Mouse (Mus musculus) kidney, adult 8-10 months (tissue): ENCODE results near the gene Hspbap1.

Source experiments
- DNase-seq, 2 experiments: peaks; one replicate each; pipeline ENCODE4 v3.0.0; 2022

Hspbap1 gene

GRCm38 (mm10) chr16:35806973-35807662 is 36.9 kb downstream of the Hspbap1 start:
- no peak for DNase-seq

- DNase-seq: peak; percentile 34 to 62
Observed at GRCm38 (mm10) chr16:35807663-35807992, 37.5 kb downstream of the Hspbap1 start.

GRCm38 (mm10) chr16:35808838-35809237 is 38.7 kb downstream of the Hspbap1 start:
- DNase-seq: no peak

GRCm38 (mm10) chr16:35813119-35813518 is 42.9 kb downstream of the Hspbap1 start:
- no peak for DNase-seq

GRCm38 (mm10) chr16:35817255-35818089 is 47.3 kb downstream of the Hspbap1 start:
- DNase-seq: peak; percentile 67 to 89

GRCm38 (mm10) chr16:35829999-35830398 is 59.8 kb downstream of the Hspbap1 start:
- DNase-seq: no peak

GRCm38 (mm10) chr16:35832926-35833325 is 62.8 kb downstream of the Hspbap1 start:
- no peak for DNase-seq

GRCm38 (mm10) chr16:35834653-35835052 is 64.5 kb downstream of the Hspbap1 start:
- no peak for DNase-seq

GRCm38 (mm10) chr16:35839680-35840079 is 69.5 kb downstream of the Hspbap1 start:
- peak; percentile 52 to 58 for DNase-seq

GRCm38 (mm10) chr16:35847138-35847537 is 77.0 kb downstream of the Hspbap1 start:
- no peak for DNase-seq

- DNase-seq: no peak
Observed at GRCm38 (mm10) chr16:35855846-35856245, 85.7 kb downstream of the Hspbap1 start.

GRCm38 (mm10) chr16:35856766-35857165 is 86.6 kb downstream of the Hspbap1 start:
- DNase-seq: no peak

- no peak for DNase-seq
Observed at GRCm38 (mm10) chr16:35860236-35860635, 90.1 kb downstream of the Hspbap1 start.

GRCm38 (mm10) chr16:35862057-35862456 is 91.9 kb downstream of the Hspbap1 start:
- no peak for DNase-seq

GRCm38 (mm10) chr16:35867726-35868125 is 97.6 kb downstream of the Hspbap1 start:
- DNase-seq: no peak

- peak; percentile 30 to 32 for DNase-seq
Observed at GRCm38 (mm10) chr16:35869126-35869525, 99.0 kb downstream of the Hspbap1 start.

GRCm38 (mm10) chr16:35869656-35870055 is 99.5 kb downstream of the Hspbap1 start:
- DNase-seq: no peak

- no peak for DNase-seq
Observed at GRCm38 (mm10) chr16:35870581-35871047, 100.4 kb downstream of the Hspbap1 start.

- DNase-seq: peak; percentile 20 to 35
Observed at GRCm38 (mm10) chr16:35871048-35871851, 101.1 kb downstream of the Hspbap1 start, which contains the start of gene Parp14. Gene Parp14, minus strand, starts transcription at chr16:35871544.

GRCm38 (mm10) chr16:35871898-35872297 is 101.7 kb downstream of the Hspbap1 start:
- no peak for DNase-seq

- DNase-seq: no peak
Observed at GRCm38 (mm10) chr16:35872410-35873006, 102.3 kb downstream of the Hspbap1 start.

GRCm38 (mm10) chr16:35874416-35874815 is 104.2 kb downstream of the Hspbap1 start:
- peak; percentile 51 to 82 for DNase-seq
